Mouse (Mus musculus) embryonic facial prominence, embryonic 10.5 days (tissue): Measurements from ENCODE around the gene Gal3st3. TPM values are rescaled to one million over a fixed set of nuclear protein-coding genes. Genes with fewer than 3 reads are reported as not detected.

ENCODE experiments used
- polyA plus RNA-seq: library from polyadenylated mRNA; unstranded; fragments of >200 nt; fragmentation: Nextera tagmentation; extraction: Ambion mirVana; gene quantifications from 2 replicates; pipeline ENCODE4 v1.2.1, GENCODE M21; 2016

Gal3st3 gene
- polyA plus RNA-seq, 1 experiment from 2014 or later: 8.5 TPM

Other genes with a start within 250 kb of the Gal3st3 start
- 2.4 and 3.2 TPM in 2 replicates for gene Rin1, start 247.8 kb upstream of the Gal3st3 start, polyA plus RNA-seq
- 32.3 and 37.0 TPM in 2 replicates for gene Cd248, start 230.3 kb upstream of the Gal3st3 start, polyA plus RNA-seq
- gene Tmem151a, start 212.8 kb upstream of the Gal3st3 start, polyA plus RNA-seq: 1.4 and 1.9 TPM in 2 replicates
- gene Yif1a, start 209.8 kb upstream of the Gal3st3 start, polyA plus RNA-seq: 70.5 and 73.4 TPM in 2 replicates
- gene Cnih2, start 199.8 kb upstream of the Gal3st3 start, polyA plus RNA-seq: 28.4 and 31.7 TPM in 2 replicates
- gene Rab1b, start 191.3 kb upstream of the Gal3st3 start, polyA plus RNA-seq: 266 and 270 TPM in 2 replicates
- gene Klc2, start 179.8 kb upstream of the Gal3st3 start, polyA plus RNA-seq: 30.0 and 31.2 TPM in 2 replicates
- 24.8 and 25.6 TPM in 2 replicates for gene Pacs1, start 25.2 kb upstream of the Gal3st3 start, polyA plus RNA-seq
- 456 and 467 TPM in 2 replicates for gene Sf3b2, start 2.9 kb upstream of the Gal3st3 start, polyA plus RNA-seq
- not detected in 2 replicates for gene Catsper1, start 37.4 kb downstream of the Gal3st3 start, polyA plus RNA-seq
- 0.24 and 0.65 TPM in 2 replicates for gene Cst6, start 51.2 kb downstream of the Gal3st3 start, polyA plus RNA-seq
- 90.4 and 93.7 TPM in 2 replicates for gene Eif1ad, start 68.4 kb downstream of the Gal3st3 start, polyA plus RNA-seq
- gene Banf1, start 68.8 kb downstream of the Gal3st3 start, polyA plus RNA-seq: 570 and 593 TPM in 2 replicates
- gene Sart1, start 90.4 kb downstream of the Gal3st3 start, polyA plus RNA-seq: 89.4 and 96.6 TPM in 2 replicates
- gene Tsga10ip, start 104.2 kb downstream of the Gal3st3 start, polyA plus RNA-seq: 0.28 and 0.72 TPM in 2 replicates
- 222 and 242 TPM in 2 replicates for gene Drap1, start 126.6 kb downstream of the Gal3st3 start, polyA plus RNA-seq
- gene AI837181, start 126.8 kb downstream of the Gal3st3 start, polyA plus RNA-seq: 49.5 and 55.0 TPM in 2 replicates
- gene Fosl1, start 149.2 kb downstream of the Gal3st3 start, polyA plus RNA-seq: not detected in 2 replicates
- gene Ccdc85b, start 159.6 kb downstream of the Gal3st3 start, polyA plus RNA-seq: 6.2 and 7.4 TPM in 2 replicates
- 101 and 109 TPM in 2 replicates for gene Fibp, start 162.3 kb downstream of the Gal3st3 start, polyA plus RNA-seq
- gene Ctsw, start 170.2 kb downstream of the Gal3st3 start, polyA plus RNA-seq: 1.1 and 1.5 TPM in 2 replicates
- gene Efemp2, start 175.6 kb downstream of the Gal3st3 start, polyA plus RNA-seq: 75.8 and 80.6 TPM in 2 replicates
- gene Mus81, start 190.1 kb downstream of the Gal3st3 start, polyA plus RNA-seq: 41.1 and 45.1 TPM in 2 replicates
- 3,028 and 3,069 TPM in 2 replicates for gene Cfl1, start 192.1 kb downstream of the Gal3st3 start, polyA plus RNA-seq
- gene 1700020D05Rik, start 205.5 kb downstream of the Gal3st3 start, polyA plus RNA-seq: not detected in 2 replicates
- 6.3 and 8.4 TPM in 2 replicates for gene Snx32, start 212.2 kb downstream of the Gal3st3 start, polyA plus RNA-seq